Mouse (Mus musculus) myocyte (in vitro differentiated cells): ENCODE results near the gene Gm29427. TPM values are rescaled to one million over a fixed set of nuclear protein-coding genes. Genes with fewer than 3 reads are reported as not detected.

ENCODE experiments used
- H3K27me3 ChIP-seq: one replicate; pipeline ENCODE4 v1.6.1; 2011; ENCODE audit not compliant: control insufficient read depth, insufficient read depth, insufficient read length
- H3K36me3 ChIP-seq: one replicate; pipeline ENCODE4 v1.6.1; 2011; ENCODE audit not compliant: control insufficient read depth, insufficient read depth
- H3K4me2 ChIP-seq: one replicate; pipeline ENCODE4 v1.6.1; 2011; ENCODE audit warnings: low read depth, control low read depth
- H3K4me3 ChIP-seq: one replicate; pipeline ENCODE4 v1.5.1; 2011; ENCODE audit warnings: mild to moderate bottlenecking, control low read depth, moderate library complexity
- H3K79me2 ChIP-seq: one replicate; pipeline ENCODE4 v1.6.1; 2011; ENCODE audit not compliant: control insufficient read depth, insufficient read depth
- H3ac ChIP-seq: one replicate; pipeline ENCODE4 v1.6.1; 2011; ENCODE audit not compliant: control insufficient read depth, insufficient read length
- CEBPB ChIP-seq: IDR thresholded peaks from 2 replicates; pipeline ENCODE4 v1.6.1; 2011; ENCODE audit warnings: mild to moderate bottlenecking, moderate library complexity; ENCODE audit not compliant: poor library complexity, insufficient read depth, severe bottlenecking
- E2F4 ChIP-seq: IDR thresholded peaks from one replicate; pipeline ENCODE4 v1.6.1; 2011; ENCODE audit warnings: mild to moderate bottlenecking, control low read depth, moderate library complexity; ENCODE audit not compliant: insufficient read depth
- MAX ChIP-seq: IDR thresholded peaks from one replicate; pipeline ENCODE4 v1.6.1; 2011; ENCODE audit warnings: low read depth, mild to moderate bottlenecking, control low read depth
- MYOD1 ChIP-seq, 3 experiments: IDR thresholded peaks; one replicate each; pipeline ENCODE4 v1.6.1; 2011; ENCODE audit warnings: control low read depth in 2 of 3, low read depth in 2 of 3, mild to moderate bottlenecking in 2 of 3, moderate library complexity in 1 of 3; ENCODE audit not compliant: insufficient read length in 2 of 3, control insufficient read depth in 1 of 3
- MYOG ChIP-seq, 3 experiments: IDR thresholded peaks; one replicate each; pipeline ENCODE4 v1.6.1; 2011; ENCODE audit warnings: control low read depth in 2 of 3, low read depth in 2 of 3, mild to moderate bottlenecking in 2 of 3; ENCODE audit not compliant: insufficient read length in 2 of 3, control insufficient read depth in 1 of 3, insufficient read depth in 1 of 3
- POLR2A ChIP-seq: IDR thresholded peaks from one replicate; pipeline ENCODE4 v1.6.1; 2011; ENCODE audit warnings: low read depth, mild to moderate bottlenecking, control low read depth, moderate library complexity; ENCODE audit not compliant: insufficient read length
- POLR2AphosphoS2 ChIP-seq: IDR thresholded peaks from one replicate; pipeline ENCODE4 v1.6.1; 2011; ENCODE audit warnings: low read depth, control low read depth; ENCODE audit not compliant: insufficient read length
- REST ChIP-seq: IDR thresholded peaks from one replicate; pipeline ENCODE4 v1.6.1; 2011; ENCODE audit warnings: mild to moderate bottlenecking, control low read depth, moderate library complexity; ENCODE audit not compliant: insufficient read depth, insufficient read length
- SRF ChIP-seq: IDR thresholded peaks from one replicate; pipeline ENCODE4 v1.6.1; 2011; ENCODE audit warnings: low read depth; ENCODE audit not compliant: control insufficient read depth, insufficient read length
- TCF12 ChIP-seq: IDR thresholded peaks from one replicate; pipeline ENCODE4 v1.6.1; 2011; ENCODE audit warnings: mild to moderate bottlenecking, control low read depth; ENCODE audit not compliant: poor library complexity, insufficient read depth, severe bottlenecking
- TCF3 ChIP-seq: IDR thresholded peaks from one replicate; pipeline ENCODE4 v1.6.1; 2011; ENCODE audit warnings: low read depth, control low read depth; ENCODE audit not compliant: insufficient read length
- USF1 ChIP-seq: IDR thresholded peaks from one replicate; pipeline ENCODE4 v1.6.1; 2011; ENCODE audit warnings: low read depth, mild to moderate bottlenecking, control low read depth, moderate library complexity
- polyA plus RNA-seq: library from polyadenylated mRNA; unstranded; fragments of >200 nt; fragmentation: generic; extraction: Trizol; gene quantifications from one replicate; pipeline ENCODE4 v1.2.1, GENCODE M21; 2012; ENCODE audit warnings: missing spikeins

Gm29427 gene
- polyA plus RNA-seq, 1 experiment: not detected

- Histone ChIP-seq H3K79me2 (no peaks in the 10 kb centered on the region), H3ac (no peak overlapping the region), H3K4me3 (no peak overlapping the region), H3K4me2 (no peak overlapping the region), H3K36me3 (no peaks in the 10 kb centered on the region), H3K27me3 (no peaks in the 10 kb centered on the region)
- TF ChIP-seq POLR2A (no peak), TCF12 (no peak), TCF3 (no peak), USF1 (no peak), SRF (no peak), CEBPB (no peak), REST (no peak), POLR2AphosphoS2 (no peak), MAX (no peak), MYOD1 (IDR thresholded peaks at IDR 0.05; ENCODE audit: control insufficient read depth in 1 of 3, insufficient read length in 2 of 3, low read depth in 2 of 3) (no peak), E2F4 (no peak), MYOG (IDR thresholded peaks at IDR 0.05; ENCODE audit: control insufficient read depth in 1 of 3, insufficient read depth in 1 of 3, insufficient read length in 2 of 3, low read depth in 2 of 3) (no peak)
Measured at GRCm38 (mm10) chr1:130732706-130733658, 17.4 kb upstream of the Gm29427 start.

DNA sequence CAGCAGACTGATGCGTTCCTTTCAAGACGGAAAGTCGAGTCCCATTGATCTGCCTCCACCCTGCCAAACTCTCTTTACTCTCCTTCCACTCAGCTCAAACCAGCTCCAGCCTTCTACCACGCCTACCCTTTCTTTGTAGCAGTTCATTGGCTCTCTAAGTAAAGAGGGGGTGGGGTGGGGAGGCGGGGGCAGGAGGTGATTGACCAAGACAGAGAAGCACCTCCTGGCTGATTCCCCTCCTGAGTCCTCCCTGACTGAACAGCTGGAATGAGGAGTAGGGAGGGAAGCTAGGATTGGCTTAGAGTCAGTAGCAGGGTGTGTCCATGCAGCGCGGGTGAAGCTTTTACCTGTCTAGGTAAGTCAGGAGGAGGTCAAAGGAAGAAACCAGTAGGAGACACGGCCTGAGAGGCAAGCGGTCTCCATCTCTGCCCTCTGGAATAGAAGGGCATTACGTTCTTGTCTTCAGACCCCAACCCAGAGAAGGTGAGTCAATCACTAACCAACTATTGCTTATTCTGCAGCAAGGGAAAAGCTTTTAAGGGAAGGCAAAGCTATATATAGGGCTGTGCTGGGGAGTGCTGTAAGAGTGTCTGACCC is 16.2 kb upstream of the Gm29427 start, which contains the start of gene AA986860:
TSS of gene AA986860 (plus strand) at position 236 of the 597 bp plus-strand sequence.
- H3K4me3 ChIP-seq: no peak within 1 kb of the TSS
- no peak within 1 kb of the TSS for H3ac ChIP-seq
- no peak within 1 kb of the TSS for H3K4me2 ChIP-seq
- TF ChIP-seq TCF3: no peak
- TF ChIP-seq TCF12: no peak
- no peak for TF ChIP-seq E2F4
- no peak for TF ChIP-seq CEBPB
- no peaks in the 10 kb centered on the region for H3K36me3 ChIP-seq
- H3K27me3 ChIP-seq: no peaks in the 10 kb centered on the region
- H3K79me2 ChIP-seq: no peaks in the 10 kb centered on the region

- H3K36me3 ChIP-seq: peaks cover under 1% of the 10 kb centered on the region
- no peaks in the 10 kb centered on the region for H3K27me3 ChIP-seq
- peaks cover 4% of the 10 kb centered on the region for H3K79me2 ChIP-seq
- H3ac ChIP-seq: no peak within 1 kb of the TSS
- TF ChIP-seq POLR2A: no peak
- no peak for TF ChIP-seq CEBPB
- TF ChIP-seq E2F4: no peak
- TF ChIP-seq MYOG (IDR thresholded peaks at IDR 0.05; ENCODE audit: control insufficient read depth in 1 of 3, insufficient read depth in 1 of 3, insufficient read length in 2 of 3, low read depth in 2 of 3): no peak
- TF ChIP-seq TCF12: no peak
- no peak for TF ChIP-seq REST
- no peak for TF ChIP-seq SRF
- no peak for TF ChIP-seq MYOD1 (IDR thresholded peaks at IDR 0.05; ENCODE audit: control insufficient read depth in 1 of 3, insufficient read length in 2 of 3, low read depth in 2 of 3)
- no peak for TF ChIP-seq USF1
- TF ChIP-seq TCF3: no peak
- H3K4me3 ChIP-seq: no peak within 1 kb of the TSS
- no peak within 1 kb of the TSS for H3K4me2 ChIP-seq
Measured at GRCm38 (mm10) chr1:130729153-130729552, 13.6 kb upstream of the Gm29427 start, which contains the start of gene Pfkfb2. Gene Pfkfb2 (minus strand): TSS chr1:130729253.

DNA sequence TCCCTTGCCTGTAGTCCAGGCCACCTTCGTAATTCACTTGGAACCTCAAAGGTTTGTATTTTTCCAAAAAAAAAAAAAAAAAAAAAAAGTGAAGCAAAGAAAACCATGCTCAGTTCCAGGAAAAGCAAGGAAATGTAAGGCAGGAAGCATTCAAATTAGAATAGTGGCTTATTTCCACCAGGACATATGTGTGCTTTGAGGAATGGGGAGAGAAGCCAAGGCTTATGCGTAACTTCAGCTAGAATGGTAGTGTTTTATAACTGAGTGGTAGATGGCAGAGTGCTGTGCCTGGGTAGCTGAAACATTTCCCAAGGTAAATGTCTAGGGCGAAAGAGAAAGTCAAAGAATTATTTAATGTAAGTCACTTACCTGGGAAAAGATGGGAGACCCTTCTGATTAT is 13.1 kb upstream of the Gm29427 start:
- H3K36me3 ChIP-seq: peaks cover 4% of the 10 kb centered on the region
- TF ChIP-seq CEBPB: no peak
- no peak for TF ChIP-seq REST
- TF ChIP-seq POLR2A: no peak
- no peak for TF ChIP-seq MAX
- no peak for TF ChIP-seq SRF
- no peak for TF ChIP-seq MYOD1 (IDR thresholded peaks at IDR 0.05; ENCODE audit: control insufficient read depth in 1 of 3, insufficient read length in 2 of 3, low read depth in 2 of 3)
- TF ChIP-seq POLR2AphosphoS2: no peak
- no peak for TF ChIP-seq MYOG (IDR thresholded peaks at IDR 0.05; ENCODE audit: control insufficient read depth in 1 of 3, insufficient read depth in 1 of 3, insufficient read length in 2 of 3, low read depth in 2 of 3)
- TF ChIP-seq USF1: no peak
- no peak for TF ChIP-seq E2F4
- no peak overlapping the region for H3K4me2 ChIP-seq
- H3K27me3 ChIP-seq: no peaks in the 10 kb centered on the region
- H3K4me3 ChIP-seq: no peak overlapping the region
- no peak overlapping the region for H3ac ChIP-seq
- peaks cover 9% of the 10 kb centered on the region for H3K79me2 ChIP-seq
